Mouse (Mus musculus) heart, adult 2 months (tissue): ENCODE measurements at regions not wholly inside any gene's neighbourhood (a gene's known extent, or its start where the extent isn't known, plus 50 kb on each side); places are given as distances from the start of the nearest gene placed in this dataset.
A peak's percentile ranks its signal among the peaks of the same experiment; 100 is the strongest.

Experiments
- DNase-seq, 2 experiments: peaks; one replicate each; pipeline ENCODE4 v3.0.0; 2021
- H3K27ac ChIP-seq: fragments of 200-600 bp; 2 replicates; pipeline ENCODE4 v1.8.1; 2022
- H3K27me3 ChIP-seq: fragments of 200-500 bp; 2 replicates; pipeline ENCODE4 v1.6.1; 2012; ENCODE audit warnings: mild to moderate bottlenecking, low read length, inconsistent platforms, mixed read lengths; ENCODE audit not compliant: control insufficient read depth, insufficient read depth
- H3K36me3 ChIP-seq: fragments of 200-500 bp; 2 replicates; pipeline ENCODE4 v1.6.1; 2012; ENCODE audit warnings: low read length, inconsistent platforms; ENCODE audit not compliant: control insufficient read depth, insufficient read depth
- H3K4me1 ChIP-seq: fragments of 200-500 bp; 2 replicates; pipeline ENCODE4 v1.6.1; 2011; ENCODE audit warnings: low read length; ENCODE audit not compliant: control insufficient read depth, insufficient read depth
- H3K4me3 ChIP-seq: fragments of 200-600 bp; 2 replicates; pipeline ENCODE4 v1.8.1; 2022
- H3K79me2 ChIP-seq: fragments of 200-500 bp; replicated peaks from 2 replicates; pipeline ENCODE4 v1.6.1; 2012; ENCODE audit warnings: mild to moderate bottlenecking, inconsistent platforms, low read length, moderate library complexity, mixed read lengths; ENCODE audit not compliant: control insufficient read depth, insufficient read depth
- H3K9ac ChIP-seq: fragments of 200-500 bp; 2 replicates; pipeline ENCODE4 v1.6.1; 2012; ENCODE audit warnings: low read depth, mild to moderate bottlenecking, control low read depth, inconsistent platforms, low read length, mixed read lengths
- CTCF ChIP-seq: fragments of 200-600 bp; IDR thresholded peaks from 2 replicates; pipeline ENCODE4 v1.8.1; 2022; ENCODE audit warnings: antibody characterized with exemption, mild to moderate bottlenecking, moderate library complexity
- EP300 ChIP-seq: fragments of 200-500 bp; IDR thresholded peaks from 2 replicates; pipeline ENCODE4 v1.6.1; 2011; ENCODE audit warnings: low read depth, low read length, control low read depth; ENCODE audit not compliant: insufficient read depth
- POLR2A ChIP-seq: fragments of 200-500 bp; IDR thresholded peaks from 2 replicates; pipeline ENCODE4 v1.6.1; 2011; ENCODE audit warnings: mild to moderate bottlenecking, low read depth, low read length, control low read depth; ENCODE audit not compliant: insufficient read depth
- WGBS: fragments of 180-500 bp; shearing (Covaris S2); methylation state at CpG from one replicate; pipeline ENCODE4 v1.1.7; 2018; 5-methylcytosine and 5-hydroxymethylcytosine counted together
- intact Hi-C: fragments of 180-260 bp; cut with DNase I; formaldehyde crosslinking; loops from one replicate; pipeline ENCODE4 v1.15.1; 2025

- no peak overlapping the region for H3K27ac ChIP-seq
- no peaks in the 10 kb centered on the region for H3K27me3 ChIP-seq
- WGBS, result 56% methylated on average over 2 of the region's 2 CpGs
- no peak overlapping the region for H3K4me3 ChIP-seq
- H3K9ac ChIP-seq, result no peak overlapping the region
- H3K36me3 ChIP-seq, result no peaks in the 10 kb centered on the region
- intact Hi-C loops, result no loop called here
- no peaks in the 10 kb centered on the region for H3K79me2 ChIP-seq
- TF ChIP-seq CTCF, result no peak
- no peak for TF ChIP-seq POLR2A
- no peak for TF ChIP-seq EP300
- no peaks in the 10 kb centered on the region for H3K4me1 ChIP-seq
- no peak for DNase-seq
These were observed 419.9 kb upstream of the Dmd start for GRCm38 (mm10) chrX:82528640-82529351.

GRCm38 (mm10) chrX:82571616-82572015, 377.1 kb upstream of the Dmd start:
- Histone ChIP-seq H3K4me1 (no peaks in the 10 kb centered on the region), H3K9ac (no peak overlapping the region), H3K36me3 (no peaks in the 10 kb centered on the region), H3K27ac (no peak overlapping the region), H3K27me3 (no peaks in the 10 kb centered on the region), H3K79me2 (no peaks in the 10 kb centered on the region), H3K4me3 (no peak overlapping the region)
- no peak for DNase-seq
- TF ChIP-seq CTCF (no peak), EP300 (no peak), POLR2A (no peak)
- intact Hi-C loops, result no loop called here
- WGBS, result 90% methylated on average over 1 of the region's 1 CpGs

DNA sequence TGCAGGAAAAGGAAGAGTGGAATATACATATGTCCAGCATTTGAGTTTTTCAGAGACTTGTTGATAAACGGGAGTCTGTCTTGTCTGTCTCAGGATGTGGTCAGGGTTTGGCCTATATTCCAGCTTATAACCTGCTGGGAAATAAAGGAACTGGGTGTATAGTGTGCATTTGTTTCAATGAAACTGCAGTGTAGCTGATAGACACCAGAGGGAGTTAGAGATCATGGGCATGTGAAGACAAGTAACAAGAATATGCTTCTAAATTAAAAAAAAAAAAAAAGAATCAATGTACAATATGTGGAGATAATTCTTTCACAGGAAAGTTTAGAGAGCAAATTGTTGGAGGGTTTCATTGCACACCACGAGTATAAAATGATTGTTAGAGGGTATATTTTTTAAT, 335.3 kb upstream of the Dmd start:
- no peak overlapping the region for H3K4me3 ChIP-seq
- no peaks in the 10 kb centered on the region for H3K79me2 ChIP-seq
- peak; percentile 62 for TF ChIP-seq CTCF
- no peak for TF ChIP-seq EP300
- no peak overlapping the region for H3K9ac ChIP-seq
- intact Hi-C loops, result no loop called here
- no peaks in the 10 kb centered on the region for H3K27me3 ChIP-seq
- H3K27ac ChIP-seq, result no peak overlapping the region
- no peak for DNase-seq
- H3K4me1 ChIP-seq, result no peaks in the 10 kb centered on the region
- H3K36me3 ChIP-seq, result no peaks in the 10 kb centered on the region
- 29% methylated on average over 2 of the region's 2 CpGs for WGBS

DNA sequence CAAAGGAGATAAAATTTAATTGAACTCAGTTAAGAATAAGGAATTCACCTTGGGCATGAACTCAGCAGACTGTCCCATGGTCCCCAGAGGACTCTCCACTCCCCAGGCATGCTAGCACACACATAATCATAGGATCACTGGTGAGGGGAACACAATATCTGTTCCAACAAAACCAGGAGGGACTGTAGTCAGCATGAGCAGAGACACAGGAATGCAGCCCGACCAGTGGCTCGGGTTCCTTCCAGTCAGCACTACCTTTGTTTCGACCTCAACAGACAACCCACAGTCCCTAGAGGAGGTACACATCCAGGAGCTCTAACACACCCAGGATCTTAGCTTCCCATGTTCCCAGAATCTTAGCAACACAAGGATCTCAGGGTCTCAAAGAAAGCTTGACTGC, 298.3 kb upstream of the Dmd start:
- Histone ChIP-seq H3K27me3 (no peaks in the 10 kb centered on the region), H3K4me3 (no peak overlapping the region), H3K36me3 (no peaks in the 10 kb centered on the region), H3K79me2 (no peaks in the 10 kb centered on the region), H3K9ac (no peak overlapping the region), H3K27ac (no peak overlapping the region), H3K4me1 (no peaks in the 10 kb centered on the region)
- intact Hi-C loops, result no loop called here
- no peak for DNase-seq
- TF ChIP-seq CTCF, result no peak
- TF ChIP-seq EP300, result no peak
- TF ChIP-seq POLR2A, result no peak
- WGBS, result 54% methylated on average over 3 of the region's 3 CpGs
